Mouse (Mus musculus): ENCODE results near the gene Mfap5.
"Not testable (repeated sequence)": the region's sequence is repeated elsewhere in the genome, so short reads cannot be mapped to it uniquely, and the experiment has no call there.

Gene Mfap5

GRCm38 (mm10) chr6:122565070-122565784 lies 59.6 kb downstream of the Mfap5 start:
- DNase-seq: no peak

GRCm38 (mm10) chr6:122569113-122569512 lies 63.5 kb downstream of the Mfap5 start:
- no peak for DNase-seq

- DNase-seq: no peak
Observed at GRCm38 (mm10) chr6:122569762-122570161, 64.1 kb downstream of the Mfap5 start.

- no peak for DNase-seq
Observed at GRCm38 (mm10) chr6:122570695-122571616, 65.3 kb downstream of the Mfap5 start.

GRCm38 (mm10) chr6:122571617-122571959 lies 65.9 kb downstream of the Mfap5 start:
- no peak for DNase-seq

GRCm38 (mm10) chr6:122575037-122575436 lies 69.4 kb downstream of the Mfap5 start:
- DNase-seq: not testable (repeated sequence)

GRCm38 (mm10) chr6:122577030-122577429 lies 71.4 kb downstream of the Mfap5 start:
- no peak for DNase-seq
